Mouse (Mus musculus) forebrain, embryonic 13.5 days (tissue): ENCODE data around the gene Ttc4. TPM values are rescaled to one million over a fixed set of nuclear protein-coding genes. Genes with fewer than 3 reads are reported as not detected.

Experiments
- polyA plus RNA-seq: library from polyadenylated mRNA; unstranded; fragments of >200 nt; fragmentation: Nextera tagmentation; extraction: Ambion mirVana; gene quantifications from 2 replicates; pipeline ENCODE4 v1.2.1, GENCODE M21; 2015

The Ttc4 gene
- polyA plus RNA-seq, 1 experiment from 2014 or later = 93.0 TPM

Other genes starting within 250 kb of the Ttc4 start
- gene Pcsk9, start 214.6 kb downstream of the Ttc4 start, polyA plus RNA-seq = 1.1 and 2.5 TPM in 2 replicates
- gene Bsnd, start 186.7 kb downstream of the Ttc4 start, polyA plus RNA-seq = not detected in 2 replicates
- gene Dhcr24, start 117.9 kb downstream of the Ttc4 start, polyA plus RNA-seq = 6.5 and 8.5 TPM in 2 replicates
- 0.20 TPM in 1 of 2 replicates, not detected in the other for gene Lexm, start 61.7 kb downstream of the Ttc4 start, polyA plus RNA-seq
- 0.14 and 0.25 TPM in 2 replicates for gene Ttc22, start 56.5 kb downstream of the Ttc4 start, polyA plus RNA-seq
- 11.8 and 12.3 TPM in 2 replicates for gene Pars2, start 27.9 kb downstream of the Ttc4 start, polyA plus RNA-seq
- gene Mroh7, start 52.0 kb upstream of the Ttc4 start, polyA plus RNA-seq = 0.20 and 0.80 TPM in 2 replicates
- gene Fam151a, start 54.9 kb upstream of the Ttc4 start, polyA plus RNA-seq = not detected in 2 replicates
- gene Acot11, start 126.1 kb upstream of the Ttc4 start, polyA plus RNA-seq = 0.63 and 0.94 TPM in 2 replicates
- 168 and 173 TPM in 2 replicates for gene Ssbp3, start 231.8 kb upstream of the Ttc4 start, polyA plus RNA-seq